Mouse (Mus musculus): ENCODE measurements at regions not wholly inside any gene's neighbourhood (a gene's known extent, or its start where the extent isn't known, plus 50 kb on each side); places are given as distances from the start of the nearest gene placed in this dataset.
"Not testable (repeated sequence)": the region's sequence is repeated elsewhere in the genome, so short reads cannot be mapped to it uniquely, and the experiment has no call there.

- H3K9ac ChIP-seq (ENCODE audit: low read length): no peak overlapping the region
- no peaks in the 10 kb centered on the region for H3K27me3 ChIP-seq (ENCODE audit: control insufficient read depth, insufficient read depth, low read length)
- no peaks in the 10 kb centered on the region for H3K4me1 ChIP-seq (ENCODE audit: control insufficient read depth, insufficient read depth, low read length)
- H3K36me3 ChIP-seq (ENCODE audit: control insufficient read depth, insufficient read depth, low read length): no peaks in the 10 kb centered on the region
- no peaks in the 10 kb centered on the region for H3K9me3 ChIP-seq (replicated peaks; ENCODE audit: control insufficient read depth, low read length)
- no peak for ATAC-seq (ENCODE audit: insufficient read depth, low FRiP score)
- 67% methylated on average over 7 of the region's 7 CpGs for WGBS
- H3K4me2 ChIP-seq (ENCODE audit: low read depth, low read length): no peak overlapping the region
- H3K27ac ChIP-seq (ENCODE audit: low read length): no peak overlapping the region
- H3K4me3 ChIP-seq (replicated peaks; ENCODE audit: low read length): no peak overlapping the region
Observed at GRCm38 (mm10) chr13:70096430-70097301, 294.5 kb downstream of the Med10 start.

- not testable (repeated sequence) for H3K27ac ChIP-seq (ENCODE audit: low read length); H3K9me3 ChIP-seq (replicated peaks; ENCODE audit: control insufficient read depth, low read length); H3K9ac ChIP-seq (ENCODE audit: low read length); H3K4me1 ChIP-seq (ENCODE audit: control insufficient read depth, insufficient read depth, low read length); H3K36me3 ChIP-seq (ENCODE audit: control insufficient read depth, insufficient read depth, low read length); H3K27me3 ChIP-seq (ENCODE audit: control insufficient read depth, insufficient read depth, low read length); H3K4me3 ChIP-seq (replicated peaks; ENCODE audit: low read length); ATAC-seq (ENCODE audit: insufficient read depth, low FRiP score); H3K4me2 ChIP-seq (ENCODE audit: low read depth, low read length)
- WGBS: 84% methylated on average over 1 of the region's 1 CpGs
Observed at GRCm38 (mm10) chr13:70100091-70100490, 297.9 kb downstream of the Med10 start.

GRCm38 (mm10) chr13:70103021-70103420 is 300.8 kb downstream of the Med10 start:
- Histone ChIP-seq H3K4me2 (ENCODE audit: low read depth, low read length) (no peak overlapping the region), H3K9ac (ENCODE audit: low read length) (no peak overlapping the region), H3K27me3 (ENCODE audit: control insufficient read depth, insufficient read depth, low read length) (no peaks in the 10 kb centered on the region), H3K4me3 (replicated peaks; ENCODE audit: low read length) (no peak overlapping the region), H3K9me3 (replicated peaks; ENCODE audit: control insufficient read depth, low read length) (no peaks in the 10 kb centered on the region), H3K27ac (ENCODE audit: low read length) (no peak overlapping the region), H3K4me1 (ENCODE audit: control insufficient read depth, insufficient read depth, low read length) (no peaks in the 10 kb centered on the region), H3K36me3 (ENCODE audit: control insufficient read depth, insufficient read depth, low read length) (no peaks in the 10 kb centered on the region)
- 79% methylated on average over 7 of the region's 7 CpGs for WGBS
- ATAC-seq (ENCODE audit: insufficient read depth, low FRiP score): no peak

GRCm38 (mm10) chr13:70103491-70103890 is 301.3 kb downstream of the Med10 start:
- H3K27me3 ChIP-seq (ENCODE audit: control insufficient read depth, insufficient read depth, low read length); H3K4me3 ChIP-seq (replicated peaks; ENCODE audit: low read length); H3K27ac ChIP-seq (ENCODE audit: low read length); H3K9me3 ChIP-seq (replicated peaks; ENCODE audit: control insufficient read depth, low read length); H3K4me1 ChIP-seq (ENCODE audit: control insufficient read depth, insufficient read depth, low read length); H3K4me2 ChIP-seq (ENCODE audit: low read depth, low read length); ATAC-seq (ENCODE audit: insufficient read depth, low FRiP score); H3K9ac ChIP-seq (ENCODE audit: low read length); H3K36me3 ChIP-seq (ENCODE audit: control insufficient read depth, insufficient read depth, low read length): not testable (repeated sequence)
- WGBS: 79% methylated on average over 10 of the region's 10 CpGs

GRCm38 (mm10) chr13:70103903-70104302 is 301.7 kb downstream of the Med10 start:
- no peaks in the 10 kb centered on the region for H3K4me1 ChIP-seq (ENCODE audit: control insufficient read depth, insufficient read depth, low read length)
- no peak overlapping the region for H3K27ac ChIP-seq (ENCODE audit: low read length)
- no peaks in the 10 kb centered on the region for H3K36me3 ChIP-seq (ENCODE audit: control insufficient read depth, insufficient read depth, low read length)
- H3K9ac ChIP-seq (ENCODE audit: low read length): no peak overlapping the region
- ATAC-seq (ENCODE audit: insufficient read depth, low FRiP score): no peak
- H3K27me3 ChIP-seq (ENCODE audit: control insufficient read depth, insufficient read depth, low read length): no peaks in the 10 kb centered on the region
- H3K9me3 ChIP-seq (replicated peaks; ENCODE audit: control insufficient read depth, low read length): no peaks in the 10 kb centered on the region
- H3K4me3 ChIP-seq (replicated peaks; ENCODE audit: low read length): no peak overlapping the region
- no peak overlapping the region for H3K4me2 ChIP-seq (ENCODE audit: low read depth, low read length)
- 91% methylated on average over 4 of the region's 4 CpGs for whole genome bisulfite sequencing

- H3K27ac ChIP-seq (ENCODE audit: low read length): no peak overlapping the region
- H3K27me3 ChIP-seq (ENCODE audit: control insufficient read depth, insufficient read depth, low read length): no peaks in the 10 kb centered on the region
- H3K9me3 ChIP-seq (replicated peaks; ENCODE audit: control insufficient read depth, low read length): no peaks in the 10 kb centered on the region
- 84% methylated on average over 9 of the region's 9 CpGs for WGBS
- H3K9ac ChIP-seq (ENCODE audit: low read length): no peak overlapping the region
- no peak for ATAC-seq (ENCODE audit: insufficient read depth, low FRiP score)
- no peak overlapping the region for H3K4me3 ChIP-seq (replicated peaks; ENCODE audit: low read length)
- H3K4me1 ChIP-seq (ENCODE audit: control insufficient read depth, insufficient read depth, low read length): no peaks in the 10 kb centered on the region
- no peaks in the 10 kb centered on the region for H3K36me3 ChIP-seq (ENCODE audit: control insufficient read depth, insufficient read depth, low read length)
- no peak overlapping the region for H3K4me2 ChIP-seq (ENCODE audit: low read depth, low read length)
Observed at GRCm38 (mm10) chr13:70115576-70115975, 313.4 kb downstream of the Med10 start.

DNA sequence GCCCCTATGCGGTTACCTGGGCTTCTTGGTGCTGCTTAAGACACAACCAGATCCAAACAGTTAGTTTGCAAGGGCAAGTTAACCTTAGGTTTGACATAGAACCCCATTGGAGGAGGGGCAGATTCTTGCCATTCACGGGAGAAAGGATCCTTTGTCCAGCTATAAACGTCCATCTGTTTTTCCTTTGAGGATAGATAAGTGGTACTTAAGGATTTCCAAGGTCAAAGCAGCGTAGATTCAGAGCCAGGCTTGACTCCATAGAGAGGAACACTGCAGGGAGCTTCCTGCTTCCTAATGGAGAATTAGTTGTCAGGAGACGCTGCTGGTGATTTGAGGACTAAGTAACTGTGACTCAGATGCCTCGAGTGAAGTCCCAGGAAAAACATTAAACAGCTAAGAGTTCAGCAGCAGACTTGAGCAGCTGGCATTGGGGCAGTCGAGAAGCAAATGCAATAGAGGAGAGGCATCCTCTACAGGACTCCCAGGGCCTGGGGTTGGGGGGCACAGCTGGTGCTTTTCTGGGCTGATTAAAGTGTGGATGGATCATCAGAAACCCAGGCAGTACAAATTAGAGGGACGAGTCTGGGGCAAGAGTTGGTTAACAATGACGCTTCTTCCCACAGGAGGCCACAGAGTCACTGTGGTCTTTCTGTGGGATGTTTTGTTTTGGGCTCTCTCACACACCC is 322.8 kb downstream of the Med10 start:
- no peaks in the 10 kb centered on the region for H3K27me3 ChIP-seq (ENCODE audit: control insufficient read depth, insufficient read depth, low read length)
- 34% methylated on average over 9 of the region's 9 CpGs for WGBS
- H3K4me2 ChIP-seq (ENCODE audit: low read depth, low read length): no peak overlapping the region
- H3K4me3 ChIP-seq (replicated peaks; ENCODE audit: low read length): no peak overlapping the region
- no peaks in the 10 kb centered on the region for H3K9me3 ChIP-seq (replicated peaks; ENCODE audit: control insufficient read depth, low read length)
- no peak overlapping the region for H3K27ac ChIP-seq (ENCODE audit: low read length)
- no peak overlapping the region for H3K9ac ChIP-seq (ENCODE audit: low read length)
- H3K4me1 ChIP-seq (ENCODE audit: control insufficient read depth, insufficient read depth, low read length): no peaks in the 10 kb centered on the region
- H3K36me3 ChIP-seq (ENCODE audit: control insufficient read depth, insufficient read depth, low read length): no peaks in the 10 kb centered on the region
- ATAC-seq (ENCODE audit: insufficient read depth, low FRiP score): no peak

DNA sequence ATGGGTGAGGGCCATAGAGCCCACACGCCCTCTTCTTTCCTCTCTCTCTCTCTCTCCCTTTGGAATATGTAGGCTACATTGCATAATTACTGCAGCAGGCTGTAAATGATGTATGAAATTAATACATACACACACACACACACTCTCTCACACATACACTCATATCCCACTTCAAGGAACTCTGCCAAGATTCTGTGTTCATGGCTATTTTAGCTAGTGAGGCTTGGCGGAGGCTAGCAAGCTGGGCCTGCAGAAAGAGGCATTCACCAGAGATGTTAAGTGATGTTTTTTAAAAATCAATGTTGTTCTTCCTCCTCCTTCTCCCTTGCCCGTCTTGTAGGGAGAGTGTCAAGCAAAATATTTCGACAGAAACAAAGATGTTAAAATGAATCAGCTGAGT is 325.1 kb downstream of the Med10 start:
- Histone ChIP-seq H3K36me3 (ENCODE audit: control insufficient read depth, insufficient read depth, low read length) (no peaks in the 10 kb centered on the region), H3K4me1 (ENCODE audit: control insufficient read depth, insufficient read depth, low read length) (no peaks in the 10 kb centered on the region), H3K27me3 (ENCODE audit: control insufficient read depth, insufficient read depth, low read length) (no peaks in the 10 kb centered on the region), H3K4me2 (ENCODE audit: low read depth, low read length) (no peak overlapping the region), H3K9me3 (replicated peaks; ENCODE audit: control insufficient read depth, low read length) (no peaks in the 10 kb centered on the region), H3K27ac (ENCODE audit: low read length) (no peak overlapping the region), H3K4me3 (replicated peaks; ENCODE audit: low read length) (no peak overlapping the region), H3K9ac (ENCODE audit: low read length) (no peak overlapping the region)
- no peak for ATAC-seq (ENCODE audit: insufficient read depth, low FRiP score)
- 76% methylated on average over 4 of the region's 4 CpGs for WGBS

DNA sequence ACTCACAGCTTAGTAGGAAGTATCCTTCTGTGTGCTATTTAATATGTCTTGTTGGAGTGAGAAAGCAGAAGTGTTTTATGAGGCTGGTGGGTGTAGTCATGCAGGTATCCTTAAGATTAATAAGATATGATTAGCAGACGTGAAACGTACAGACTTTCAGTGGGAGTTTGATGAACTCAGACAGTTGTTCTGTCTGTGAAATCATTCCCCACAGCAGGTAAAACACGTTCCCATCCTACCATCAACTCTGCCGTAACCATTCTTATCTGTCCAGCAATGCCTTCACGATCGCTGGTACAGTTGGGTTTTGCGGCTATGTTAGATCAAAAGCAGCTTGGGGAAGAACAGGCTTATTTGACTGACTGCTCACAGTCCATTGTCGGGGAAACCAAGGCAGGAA is 332.3 kb downstream of the Med10 start:
- H3K4me2 ChIP-seq (ENCODE audit: low read depth, low read length): no peak overlapping the region
- H3K27me3 ChIP-seq (ENCODE audit: control insufficient read depth, insufficient read depth, low read length): no peaks in the 10 kb centered on the region
- no peak overlapping the region for H3K4me3 ChIP-seq (replicated peaks; ENCODE audit: low read length)
- H3K9me3 ChIP-seq (replicated peaks; ENCODE audit: control insufficient read depth, low read length): no peaks in the 10 kb centered on the region
- 82% methylated on average over 8 of the region's 8 CpGs for WGBS
- no peaks in the 10 kb centered on the region for H3K36me3 ChIP-seq (ENCODE audit: control insufficient read depth, insufficient read depth, low read length)
- no peak for ATAC-seq (ENCODE audit: insufficient read depth, low FRiP score)
- H3K27ac ChIP-seq (ENCODE audit: low read length): no peak overlapping the region
- no peak overlapping the region for H3K9ac ChIP-seq (ENCODE audit: low read length)
- H3K4me1 ChIP-seq (ENCODE audit: control insufficient read depth, insufficient read depth, low read length): no peaks in the 10 kb centered on the region
